Comparison of ENCODE assay signal across 13 mouse cellular contexts in genomic region chr6:120715851-120716250, GRCm38 (mm10). TPM values are rescaled to one million over a fixed set of nuclear protein-coding genes. Genes with fewer than 3 reads are reported as not detected.
DNase-seq lines count a peak whose midpoint lies in the region; ATAC-seq lines count a peak whose summit lies in the region.
"Had no signal": no experiment of that assay in that cellular context is flagged by ENCODE, and none has a peak within 500 bp of the region (broad histone marks: within the 10 kb centered on the region; RNA-seq: fewer than 3 reads in every experiment).

No protein-coding gene starts in this region.

- H3K4me2 ChIP-seq in forebrain, embryonic 13.5 days = no peak overlapping the region
- H3K4me2 ChIP-seq: heart, embryonic 13.5 days; limb, embryonic 12.5 days had no signal

- DNase-seq in right cerebral cortex, postnatal 10 days (ENCODE audit: low spot score in 2 of 2) = peak; percentile 23 to 28
- no peak for DNase-seq in right cerebral cortex, postnatal 36 days (ENCODE audit: low spot score in 2 of 2)
- DNase-seq in layer of hippocampus, adult 9-11 months = peak; percentile 48
- peak; percentile 70 for DNase-seq in retina, postnatal 1 day
- DNase-seq in adrenal gland, postnatal 4 days (ENCODE audit: low spot score in 2 of 2) = no peak
- DNase-seq in urinary bladder, adult 18-20 months (ENCODE audit: low spot score in 2 of 2) = no peak
- no peak for DNase-seq in thymus, postnatal 10 days (ENCODE audit: low spot score in 2 of 2)
- DNase-seq: right cerebral cortex, postnatal 25 days had no signal

- no peaks in the 10 kb centered on the region for H3K36me3 ChIP-seq in forebrain, embryonic 13.5 days (ENCODE audit: poor library complexity, severe bottlenecking)
- H3K36me3 ChIP-seq: heart, embryonic 13.5 days; limb, embryonic 12.5 days had no signal

- H3K4me3 ChIP-seq in forebrain, embryonic 13.5 days = no peak overlapping the region
- H3K4me3 ChIP-seq: heart, embryonic 13.5 days; limb, embryonic 12.5 days had no signal

- H3K4me1 ChIP-seq in forebrain, embryonic 13.5 days = peaks cover 33% of the 10 kb centered on the region

- H3K27ac ChIP-seq in forebrain, embryonic 13.5 days = peak overlapping the region; percentile 82
- H3K27ac ChIP-seq: heart, embryonic 13.5 days; limb, embryonic 12.5 days had no signal

- H3K9ac ChIP-seq in forebrain, embryonic 13.5 days = no peak overlapping the region
- H3K9ac ChIP-seq: heart, embryonic 13.5 days; limb, embryonic 12.5 days had no signal

- peak; percentile 90 for ATAC-seq in forebrain, embryonic 13.5 days
- ATAC-seq: CD4-positive, CD25-positive, alpha-beta regulatory T cell, adult 4 months had no signal

- no peaks in the 10 kb centered on the region for H3K9me3 ChIP-seq in forebrain, embryonic 13.5 days (replicated peaks)
- H3K9me3 ChIP-seq: heart, embryonic 13.5 days; limb, embryonic 12.5 days had no signal

- no peaks in the 10 kb centered on the region for H3K27me3 ChIP-seq in forebrain, embryonic 13.5 days
- H3K27me3 ChIP-seq: heart, embryonic 13.5 days; limb, embryonic 12.5 days had no signal

RNA-seq across cellular contexts. Expression of gene Cecr2, which starts 49.7 kb away (rescaled TPM):
- polyA plus RNA-seq in forebrain, embryonic 13.5 days (2015; fragmentation: Nextera tagmentation; extraction: Ambion mirVana) = 7.1 and 7.3 TPM in 2 replicates
- 10 to 100 TPM; 15.3 to 16.1 TPM for total RNA-seq in adrenal gland, postnatal 4 days (2021)

RNA-seq across cellular contexts. Expression of gene Slc25a18, which starts 57.5 kb away (rescaled TPM):
- polyA plus RNA-seq in forebrain, embryonic 13.5 days (2015; fragmentation: Nextera tagmentation; extraction: Ambion mirVana) = 0.83 and 0.86 TPM in 2 replicates
- total RNA-seq in adrenal gland, postnatal 4 days (2021) = 1 to 10 TPM; 1.8 to 2.1 TPM
- polyA plus RNA-seq: heart, embryonic 13.5 days; limb, embryonic 12.5 days; thymus, postnatal 0 days had no signal

Comparison
In these comparisons a context has a peak if more than half of its experiments do, and no peak if none do; other contexts are left out.
1. DNase-seq: peak in right cerebral cortex, postnatal 10 days (2 of 2), layer of hippocampus, adult 9-11 months (single experiment) and retina, postnatal 1 day (single experiment); none in right cerebral cortex, postnatal 36 days (0 of 2), adrenal gland, postnatal 4 days (0 of 2), urinary bladder, adult 18-20 months (0 of 2) and thymus, postnatal 10 days (0 of 2).